Comparison of ENCODE assay signal across 9 mouse cellular contexts in genomic region chr10:22007802-22008172, GRCm38 (mm10).
DNase-seq lines count a peak whose midpoint lies in the region; ATAC-seq and TF ChIP-seq lines count a peak whose summit lies in the region.
"Had no signal": no experiment of that assay in that cellular context is flagged by ENCODE, and none has a peak within 500 bp of the region (broad histone marks: within the 10 kb centered on the region; RNA-seq: fewer than 3 reads in every experiment).

No protein-coding gene starts in this region.

- no peaks in the 10 kb centered on the region for H3K36me3 ChIP-seq in kidney, adult 2 months (ENCODE audit: control insufficient read depth, insufficient read depth, low read length)
- H3K36me3 ChIP-seq in kidney, embryonic 15.5 days: no peaks in the 10 kb centered on the region
- no peaks in the 10 kb centered on the region for H3K36me3 ChIP-seq in embryonic facial prominence, embryonic 11.5 days (replicated peaks; ENCODE audit: control insufficient read depth, insufficient read depth, low read depth, low read length)
- H3K36me3 ChIP-seq: liver, embryonic 13.5 days had no signal

- 0 out of 2 replicates have a peak, but pooled peaks have one; percentile 11 for TF ChIP-seq CTCF in kidney, adult 2 months (conservative IDR thresholded peaks at IDR 0.05; ENCODE audit: insufficient read depth, insufficient read length, low read depth, low read length)
- peak; percentile 31; the same call in 1 of the 2 replicates for TF ChIP-seq CTCF in lung, adult 2 months (IDR thresholded peaks at IDR 0.05; ENCODE audit: insufficient read depth, low read length)

- H3K4me3 ChIP-seq in kidney, adult 2 months (ENCODE audit: insufficient read depth, low read depth, low read length): no peak overlapping the region
- H3K4me3 ChIP-seq in kidney, embryonic 15.5 days (replicated peaks): no peak overlapping the region
- no peak overlapping the region for H3K4me3 ChIP-seq in embryonic facial prominence, embryonic 11.5 days (ENCODE audit: low read depth, low read length)
- H3K4me3 ChIP-seq in lung, adult 2 months (replicated peaks; ENCODE audit: extremely low read depth, low read depth, low read length): no peak overlapping the region
- H3K4me3 ChIP-seq: liver, embryonic 13.5 days had no signal

- no peak overlapping the region for H3K9ac ChIP-seq in kidney, embryonic 15.5 days
- no peak overlapping the region for H3K9ac ChIP-seq in embryonic facial prominence, embryonic 11.5 days (replicated peaks; ENCODE audit: low read length)
- H3K9ac ChIP-seq: liver, embryonic 13.5 days had no signal

- TF ChIP-seq POLR2A in kidney, adult 2 months (IDR thresholded peaks at IDR 0.05; ENCODE audit: low read depth, low read length): no peak
- no peak for TF ChIP-seq POLR2A in lung, adult 2 months (IDR thresholded peaks at IDR 0.05; ENCODE audit: borderline replicate concordance, extremely low read depth, low read depth, low read length)

- no peaks in the 10 kb centered on the region for H3K27me3 ChIP-seq in kidney, adult 2 months (replicated peaks; ENCODE audit: control insufficient read depth, insufficient read depth, low read length)
- no peaks in the 10 kb centered on the region for H3K27me3 ChIP-seq in kidney, embryonic 15.5 days
- no peaks in the 10 kb centered on the region for H3K27me3 ChIP-seq in embryonic facial prominence, embryonic 11.5 days (ENCODE audit: control insufficient read depth, insufficient read depth, low read length)
- H3K27me3 ChIP-seq: liver, embryonic 13.5 days had no signal

- peak; percentile 42 to 86 for DNase-seq in adrenal gland, adult (ENCODE audit: inconsistent age in 2 of 2, low spot score in 1 of 2)
- DNase-seq in adrenal gland, adult 18-20 months (ENCODE audit: low spot score in 2 of 2): no peak
- peak; percentile 78 for DNase-seq in kidney, adult 2 months
- DNase-seq in ES-CJ7 (ENCODE audit: low read depth, low spot score): peak; percentile 59
- peak; percentile 76 for DNase-seq in embryonic facial prominence, embryonic 11.5 days (ENCODE audit: low spot score)
- no peak for DNase-seq in lung, adult 2 months
- peak; percentile 55 for DNase-seq in thymus, postnatal 4 days
- DNase-seq: liver, embryonic 13.5 days had no signal

- no peak for ATAC-seq in kidney, embryonic 15.5 days (replicated peaks; ENCODE audit: low FRiP score)
- no peak for ATAC-seq in embryonic facial prominence, embryonic 11.5 days (replicated peaks; ENCODE audit: insufficient number of reproducible peaks, low FRiP score, low TSS enrichment, low read depth)

- 30% methylated on average over 4 of the region's 4 CpGs for WGBS in kidney, adult 2 months
- WGBS in kidney, embryonic 15.5 days: 37% methylated on average over 4 of the region's 4 CpGs
- 41% methylated on average over 4 of the region's 4 CpGs for WGBS in embryonic facial prominence, embryonic 11.5 days
- 30% methylated on average over 4 of the region's 4 CpGs for WGBS in lung, adult 2 months

- no peak overlapping the region for H3K27ac ChIP-seq in kidney, adult 2 months (ENCODE audit: insufficient read depth, low read depth, low read length)
- no peak overlapping the region for H3K27ac ChIP-seq in kidney, embryonic 15.5 days
- no peak overlapping the region for H3K27ac ChIP-seq in embryonic facial prominence, embryonic 11.5 days (replicated peaks; ENCODE audit: low read depth, low read length)
- H3K27ac ChIP-seq: liver, embryonic 13.5 days had no signal

- H3K4me1 ChIP-seq in kidney, adult 2 months (ENCODE audit: control insufficient read depth, insufficient read depth, low read length): peaks cover 3% of the 10 kb centered on the region; the same call in 1 of the 2 replicates
- H3K4me1 ChIP-seq in kidney, embryonic 15.5 days: no peaks in the 10 kb centered on the region
- H3K4me1 ChIP-seq in embryonic facial prominence, embryonic 11.5 days (ENCODE audit: control insufficient read depth, insufficient read depth, low read length): no peaks in the 10 kb centered on the region
- H3K4me1 ChIP-seq in lung, adult 2 months (ENCODE audit: control insufficient read depth, insufficient read depth, low read length): no peaks in the 10 kb centered on the region
- H3K4me1 ChIP-seq: liver, embryonic 13.5 days had no signal

- no peak overlapping the region for H3K4me2 ChIP-seq in kidney, embryonic 15.5 days
- no peak overlapping the region for H3K4me2 ChIP-seq in embryonic facial prominence, embryonic 11.5 days (ENCODE audit: low read depth, low read length)
- H3K4me2 ChIP-seq: liver, embryonic 13.5 days had no signal

- H3K9me3 ChIP-seq in kidney, embryonic 15.5 days (replicated peaks): no peaks in the 10 kb centered on the region
- H3K9me3 ChIP-seq in embryonic facial prominence, embryonic 11.5 days (replicated peaks; ENCODE audit: control insufficient read depth, low read length): no peaks in the 10 kb centered on the region
- H3K9me3 ChIP-seq: liver, embryonic 13.5 days had no signal

Comparison
In these comparisons a context has a peak if more than half of its experiments do, and no peak if none do; other contexts are left out.
1. DNase-seq: peak in adrenal gland, adult (2 of 2), kidney, adult 2 months (single experiment), ES-CJ7 (single experiment), embryonic facial prominence, embryonic 11.5 days (single experiment) and thymus, postnatal 4 days (single experiment); none in adrenal gland, adult 18-20 months (0 of 2) and lung, adult 2 months (single experiment).